Mouse (Mus musculus) B cell, adult 62 days (primary cell): Measurements from ENCODE around the gene Anxa2. TPM values are rescaled to one million over a fixed set of nuclear protein-coding genes. Genes with fewer than 3 reads are reported as not detected.

ENCODE experiments used
- total RNA-seq: library from RNA; stranded (reverse); gene quantifications from 4 replicates; pipeline ENCODE4 v1.2.4, GENCODE M21; 2023

Anxa2 gene
- 3.2 to 6.8 TPM (median 5.4 TPM) in 4 replicates for total RNA-seq

GRCm38 (mm10) chr9:69453066-69453900, at the start of gene Anxa2:
Gene Anxa2, plus strand, starts transcription at chr9:69453620.

Other genes starting within 250 kb of the Anxa2 start
- 18.9 to 21.9 TPM (median 20.1 TPM) in 4 replicates for gene Ice2, start 55.7 kb upstream of the Anxa2 start, total RNA-seq